Mouse (Mus musculus) olfactory bulb, adult 2 months (tissue): ENCODE measurements at regions not wholly inside any gene's neighbourhood (a gene's known extent, or its start where the extent isn't known, plus 50 kb on each side); places are given as distances from the start of the nearest gene placed in this dataset.

Experiments
- H3K27ac ChIP-seq: fragments of 200-500 bp; 2 replicates; pipeline ENCODE4 v1.5.1; 2012; ENCODE audit warnings: low read depth, low read length; ENCODE audit not compliant: insufficient read depth
- H3K4me1 ChIP-seq: fragments of 200-500 bp; 2 replicates; pipeline ENCODE4 v1.6.1; 2012; ENCODE audit warnings: low read length; ENCODE audit not compliant: control insufficient read depth, insufficient read depth
- H3K4me3 ChIP-seq: fragments of 200-500 bp; 2 replicates; pipeline ENCODE4 v1.5.1; 2012; ENCODE audit warnings: mild to moderate bottlenecking, low read depth, low read length, moderate library complexity; ENCODE audit not compliant: insufficient read depth
- CTCF ChIP-seq: fragments of 200-500 bp; IDR thresholded peaks from 2 replicates; pipeline ENCODE4 v1.5.1; 2012; ENCODE audit warnings: low read depth, mild to moderate bottlenecking, low read length, moderate library complexity; ENCODE audit not compliant: insufficient read depth
- POLR2A ChIP-seq: fragments of 200-500 bp; IDR thresholded peaks from 2 replicates; pipeline ENCODE4 v1.6.1; 2012; ENCODE audit warnings: mild to moderate bottlenecking, low read depth, low read length, moderate library complexity; ENCODE audit not compliant: insufficient read depth
- WGBS: fragments of 180-500 bp; shearing (Covaris S2); methylation state at CpG from one replicate; pipeline ENCODE4 v1.1.7; 2018; 5-methylcytosine and 5-hydroxymethylcytosine counted together

DNA sequence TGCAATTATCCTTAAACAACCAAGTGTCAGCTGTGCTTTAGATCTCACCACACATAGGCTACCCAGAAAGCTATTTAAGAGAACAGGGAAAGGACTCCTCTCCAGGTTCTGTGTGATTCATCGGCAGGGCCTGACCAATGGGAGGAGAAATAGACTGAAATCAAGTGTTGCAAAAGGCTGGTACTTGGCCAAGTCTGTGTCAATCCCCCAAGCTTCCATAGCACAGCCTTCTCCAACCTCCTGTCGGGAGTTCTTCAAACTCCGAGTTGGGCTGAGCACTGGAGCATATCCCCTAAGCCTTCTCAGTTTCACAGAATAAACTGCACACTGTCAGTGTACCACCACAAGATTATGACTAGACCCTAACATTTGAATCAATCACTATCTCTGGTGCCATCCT is 90.5 kb upstream of the Cadps start:
- Histone ChIP-seq H3K4me3 (no peak overlapping the region), H3K27ac (no peak overlapping the region), H3K4me1 (no peaks in the 10 kb centered on the region)
- 49% methylated on average over 3 of the region's 3 CpGs for WGBS
- TF ChIP-seq POLR2A = no peak
- no peak for TF ChIP-seq CTCF

DNA sequence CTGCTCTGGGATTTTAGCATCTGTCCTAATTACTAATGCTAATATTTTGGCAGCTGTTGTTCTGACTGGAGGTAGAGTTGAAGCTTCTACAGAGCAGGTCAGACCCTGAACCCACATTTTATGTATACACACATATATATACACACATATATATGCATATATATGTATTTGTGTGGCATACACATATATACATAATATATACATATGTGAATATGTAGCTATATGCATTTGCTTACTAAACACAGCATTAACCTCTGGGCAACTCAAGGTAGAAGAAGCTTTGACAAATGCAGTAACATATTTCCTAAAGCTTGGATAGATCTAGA is 54.4 kb upstream of the Cadps start:
- peaks cover 4% of the 10 kb centered on the region for H3K4me1 ChIP-seq
- no peak overlapping the region for H3K4me3 ChIP-seq
- TF ChIP-seq POLR2A (no peak), CTCF (no peak)
- H3K27ac ChIP-seq = peak overlapping the region; percentile 89

DNA sequence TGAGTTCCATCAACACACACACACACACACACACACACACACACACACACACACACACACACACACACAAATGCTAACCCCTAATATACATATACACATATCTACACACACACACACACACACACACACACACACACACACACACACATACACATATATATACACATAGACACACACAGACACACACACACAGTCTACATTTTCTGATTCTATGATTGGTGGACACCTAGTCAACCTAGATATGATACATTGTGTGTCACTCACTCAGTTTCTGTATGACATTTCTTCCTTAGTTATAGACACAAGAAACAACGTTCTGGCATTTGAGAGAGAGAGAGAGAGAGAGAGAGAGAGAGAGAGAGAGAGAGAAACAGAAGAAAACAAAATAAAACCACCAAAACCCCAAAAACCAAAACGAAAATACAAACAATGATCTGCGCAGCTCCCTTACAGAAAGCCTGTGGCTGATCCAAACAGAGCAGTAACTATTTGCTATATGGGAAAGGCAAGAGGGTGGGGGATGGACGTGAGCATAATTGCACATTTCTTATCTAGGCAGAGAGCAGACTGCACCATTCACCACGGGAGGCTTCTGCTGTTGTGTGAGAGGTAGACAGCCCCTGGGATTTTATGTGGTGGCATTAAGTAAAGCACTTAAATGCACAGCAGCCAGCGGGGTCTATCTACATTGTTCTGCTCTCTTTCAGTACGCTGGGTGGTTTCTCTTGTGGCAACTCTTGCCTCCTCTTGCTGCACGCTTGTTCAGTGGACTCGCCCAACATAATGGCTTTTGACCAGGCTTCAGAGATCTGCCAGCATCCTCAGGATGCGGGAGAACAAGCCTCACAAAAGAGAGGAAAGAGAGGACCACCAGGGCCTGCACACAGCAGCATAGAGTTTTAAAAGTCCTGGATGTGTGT is 53.8 kb upstream of the Cadps start:
- WGBS = 16% methylated on average over 10 of the region's 10 CpGs
- peak overlapping the region; percentile 24 for H3K4me3 ChIP-seq
- peak overlapping the region; percentile 89 for H3K27ac ChIP-seq
- no peak for TF ChIP-seq CTCF
- TF ChIP-seq POLR2A = no peak
- H3K4me1 ChIP-seq = peaks cover 4% of the 10 kb centered on the region
